Mouse (Mus musculus): ENCODE data around the gene Gm10128. TPM values are rescaled to one million over a fixed set of nuclear protein-coding genes. Genes with fewer than 3 reads are reported as not detected.
"Not testable (repeated sequence)": the region's sequence is repeated elsewhere in the genome, so short reads cannot be mapped to it uniquely, and the experiment has no call there.

The Gm10128 gene
- total RNA-seq (2021): not detected in 2 replicates
- long read RNA-seq: 0 reads

GRCm38 (mm10) chr14:7643872-7644271 is at the start of gene Gm10128:
Gene Gm10128 (minus strand): TSS chr14:7643972.
- DNase-seq: not testable (repeated sequence)

GRCm38 (mm10) chr14:7681170-7681569 is 37.4 kb upstream of the Gm10128 start:
- not testable (repeated sequence) for DNase-seq

GRCm38 (mm10) chr14:7662491-7662890 is 18.7 kb upstream of the Gm10128 start:
- not testable (repeated sequence) for DNase-seq

GRCm38 (mm10) chr14:7658101-7659074 is 14.6 kb upstream of the Gm10128 start:
- DNase-seq: not testable (repeated sequence)

GRCm38 (mm10) chr14:7657456-7657855 is 13.7 kb upstream of the Gm10128 start:
- DNase-seq: not testable (repeated sequence)

GRCm38 (mm10) chr14:7595492-7595891 is 48.3 kb downstream of the Gm10128 start, which contains the start of gene Gm10338:
Gene Gm10338 (minus strand): TSS chr14:7595592.
- not testable (repeated sequence) for DNase-seq

Other genes with a start within 250 kb of the Gm10128 start
- not detected in 2 replicates for gene Gm3755, start 193.1 kb downstream of the Gm10128 start, total RNA-seq (2021)
- gene Gm3752, start 160.2 kb downstream of the Gm10128 start, total RNA-seq (2021): not detected in 2 replicates
- gene Gm3558, start 75.4 kb downstream of the Gm10128 start, total RNA-seq (2021): 1.0 TPM in 1 of 2 replicates, not detected in the other
- gene Gm10338, start 48.4 kb downstream of the Gm10128 start, total RNA-seq (2021): not detected in 2 replicates
- not detected in 2 replicates for gene Gm26661, start 147.6 kb upstream of the Gm10128 start, total RNA-seq (2021)
- gene Flnb, start 174.0 kb upstream of the Gm10128 start, total RNA-seq (2021): 44.3 and 47.9 TPM in 2 replicates